Mouse (Mus musculus) telencephalon, adult 2 months (tissue): Measurements from ENCODE around the gene Jpt2.

ENCODE experiments used
- DNase-seq: peaks from one replicate; pipeline ENCODE4 v3.0.0-alpha.2; 2011; ENCODE audit warnings: low read depth, low spot score

The Jpt2 gene

GRCm38 (mm10) chr17:24907591-24907990, 52.9 kb downstream of the Jpt2 start:
- DNase-seq: no peak

- no peak for DNase-seq
Observed at GRCm38 (mm10) chr17:24903767-24904166, 56.7 kb downstream of the Jpt2 start.

DNA sequence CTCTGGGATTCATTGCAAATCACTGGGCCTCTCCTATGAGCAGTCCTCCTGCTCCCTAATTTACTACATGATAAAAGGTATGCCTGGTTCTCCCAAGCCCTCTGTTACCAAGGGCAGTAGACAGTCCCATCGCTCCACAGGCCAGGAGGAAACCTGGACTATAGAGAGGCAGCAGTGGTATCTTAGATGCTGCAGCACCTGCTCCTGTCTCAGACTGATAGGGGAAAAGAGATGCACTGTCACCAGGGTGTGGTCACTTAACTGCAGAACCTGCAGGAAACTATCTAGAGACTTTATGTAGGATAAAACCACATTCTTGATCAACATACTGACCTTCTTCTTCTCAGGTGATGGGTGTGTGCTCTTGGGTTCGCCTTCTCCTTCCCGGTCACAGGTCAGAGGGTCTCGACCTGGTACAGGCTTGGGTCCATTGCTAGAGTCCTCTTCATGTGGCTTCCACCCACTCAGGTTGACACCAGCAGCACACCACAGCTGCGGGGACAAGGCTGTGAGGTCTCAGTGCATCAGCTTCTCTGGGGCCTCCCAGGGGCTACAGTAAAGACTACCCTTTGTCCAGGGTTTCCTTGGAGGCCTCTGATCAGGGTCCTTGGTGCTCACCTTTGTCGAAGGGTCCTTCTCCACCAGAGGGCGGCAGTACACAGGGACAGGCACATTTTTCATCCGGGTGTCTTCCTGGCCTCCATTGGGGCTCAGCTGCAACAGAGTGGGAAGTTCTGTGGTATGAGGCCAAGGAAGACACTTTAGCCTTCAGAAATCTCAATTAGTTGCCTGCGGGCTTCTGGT, 57.6 kb downstream of the Jpt2 start:
- DNase-seq: no peak

DNA sequence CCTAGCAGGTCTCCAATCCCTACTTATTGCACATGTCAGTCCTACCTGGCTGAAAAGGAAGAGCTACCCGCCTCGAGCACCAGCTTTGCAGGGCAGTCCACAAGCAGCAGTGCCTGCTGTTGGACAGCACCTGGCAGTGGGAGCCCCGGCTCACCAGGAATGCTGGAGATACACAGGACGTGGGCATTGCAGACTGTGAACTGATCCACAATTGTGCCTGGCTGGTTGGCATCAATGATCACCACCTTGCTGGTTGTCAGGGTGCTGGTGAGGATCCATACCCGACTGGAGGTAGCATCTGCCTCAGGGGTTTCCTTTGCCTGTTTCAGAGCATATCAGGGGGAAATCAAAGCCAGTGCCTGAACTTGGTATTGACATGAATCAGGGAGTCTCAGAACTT, 58.4 kb downstream of the Jpt2 start:
- no peak for DNase-seq

DNA sequence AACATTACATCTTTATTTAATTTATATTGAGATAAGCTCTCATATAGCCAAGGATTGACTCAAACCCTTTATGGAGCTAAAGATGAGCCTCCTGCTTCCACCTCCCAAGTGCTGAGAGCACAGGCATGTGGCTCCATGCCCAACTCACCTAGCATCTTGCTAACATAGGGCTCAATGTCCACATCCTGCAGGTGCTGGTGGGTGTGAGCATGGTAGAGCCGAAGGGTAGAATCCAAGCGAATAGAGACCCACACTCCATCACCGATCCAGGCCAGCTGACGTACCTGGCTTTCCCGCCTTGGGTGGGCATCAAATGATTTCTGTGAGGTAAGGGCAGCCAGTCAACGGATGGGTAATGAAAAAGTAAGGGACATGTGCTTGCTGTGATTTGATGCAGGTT, 60.5 kb downstream of the Jpt2 start:
- no peak for DNase-seq

GRCm38 (mm10) chr17:24899153-24899552, 61.3 kb downstream of the Jpt2 start:
- no peak for DNase-seq

DNA sequence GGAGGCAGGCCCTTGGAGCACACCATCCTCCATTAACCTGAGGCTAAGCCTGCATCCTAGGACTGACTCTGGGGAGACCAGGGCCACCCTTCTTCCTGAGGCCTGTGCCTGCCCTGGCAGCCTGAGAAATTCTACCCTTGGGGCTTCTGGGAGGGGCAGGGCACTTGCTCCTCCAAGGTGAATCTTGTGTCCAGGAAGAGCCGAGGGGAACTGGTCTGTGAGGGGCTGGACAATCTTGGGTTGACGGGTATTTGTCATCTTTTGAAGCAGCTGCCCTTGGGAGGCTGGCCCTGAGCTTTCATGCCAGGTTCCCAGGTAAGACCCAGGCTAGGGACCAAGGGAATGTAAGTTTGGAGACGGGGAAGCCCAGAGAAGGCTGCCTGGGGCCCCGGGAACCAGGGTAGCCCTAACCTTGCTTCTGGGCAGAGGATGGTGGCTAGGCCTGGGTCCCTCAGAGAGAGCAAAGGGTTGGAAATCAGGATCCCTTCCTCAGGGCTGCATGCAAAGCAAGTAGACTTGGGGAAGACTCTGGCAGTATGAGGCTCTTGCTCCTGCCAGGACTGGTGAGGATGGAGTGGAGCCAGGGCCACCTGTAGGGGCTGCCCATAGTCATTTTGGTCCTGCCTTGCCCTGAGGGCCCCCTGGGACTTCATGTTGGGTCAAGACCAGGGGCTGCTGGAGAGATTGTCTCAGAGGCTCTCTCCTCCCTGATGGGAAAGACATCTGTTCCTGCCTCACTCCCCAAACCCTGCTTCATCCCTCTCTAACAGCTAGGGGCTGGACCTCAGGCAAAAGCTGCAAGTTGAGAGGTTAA, 62.2 kb downstream of the Jpt2 start:
- DNase-seq: no peak

GRCm38 (mm10) chr17:24897600-24897999, 62.9 kb downstream of the Jpt2 start:
- no peak for DNase-seq

- DNase-seq: no peak
Observed at GRCm38 (mm10) chr17:24896993-24897269, 63.6 kb downstream of the Jpt2 start.

GRCm38 (mm10) chr17:24896241-24896992, 64.1 kb downstream of the Jpt2 start, which contains the start of gene Nme3:
Gene Nme3 (plus strand): TSS chr17:24896500.
- peak; percentile 59 for DNase-seq

- no peak for DNase-seq
Observed at GRCm38 (mm10) chr17:24895571-24896240, 64.8 kb downstream of the Jpt2 start.

- peak; percentile 93 for DNase-seq
Observed at GRCm38 (mm10) chr17:24894995-24895547, 65.4 kb downstream of the Jpt2 start, which contains the start of the genes Eme2 and Mrps34. Gene Eme2 (minus strand): TSS chr17:24895087. Gene Mrps34 (plus strand): TSS chr17:24895116.

DNA sequence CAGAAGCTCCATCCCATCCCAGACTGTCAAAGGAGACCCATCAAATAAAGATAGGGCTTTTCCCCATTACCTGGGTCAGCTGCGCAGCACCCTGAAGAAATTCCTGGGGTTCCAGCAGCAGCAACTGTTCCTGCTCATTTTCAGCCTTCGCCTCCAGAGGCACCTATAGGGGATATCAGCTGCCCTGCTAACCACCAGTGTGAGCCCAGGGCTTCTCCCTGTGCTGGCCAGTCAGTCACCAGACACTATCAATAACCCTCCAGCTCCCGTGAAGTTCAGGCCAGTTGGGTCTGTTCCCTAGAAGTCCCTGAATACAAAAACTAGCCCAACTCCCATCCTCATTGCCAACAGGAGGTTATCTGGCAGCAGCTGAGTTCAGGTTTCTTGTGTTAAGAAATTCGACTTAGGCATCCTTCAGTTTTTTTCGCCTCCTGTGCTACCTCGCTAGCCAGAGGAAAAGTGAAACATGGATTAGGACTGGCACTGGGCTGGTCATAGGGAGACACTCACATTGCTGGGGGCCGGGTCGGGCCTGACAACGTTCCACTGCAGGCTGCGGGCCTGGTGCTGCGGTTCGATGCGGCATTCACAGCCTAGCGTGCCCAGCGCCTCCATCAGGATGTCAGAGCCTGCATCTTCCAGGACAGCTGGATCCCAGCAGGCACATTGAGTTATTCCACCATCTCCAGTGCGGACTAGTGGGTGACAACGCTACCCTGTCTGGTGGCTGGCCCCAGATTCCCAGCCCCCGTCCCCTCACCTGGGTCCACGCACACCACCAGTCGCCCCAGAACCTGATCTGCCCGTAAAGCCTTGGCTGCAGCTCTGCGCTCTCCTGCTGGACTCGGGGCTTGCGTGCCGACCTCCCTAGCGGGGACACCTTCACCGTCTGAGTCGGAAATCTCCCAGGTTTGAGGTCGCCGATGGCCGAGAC, 66.2 kb downstream of the Jpt2 start:
- DNase-seq: no peak

- DNase-seq: no peak
Observed at GRCm38 (mm10) chr17:24893276-24893675, 67.2 kb downstream of the Jpt2 start.

DNA sequence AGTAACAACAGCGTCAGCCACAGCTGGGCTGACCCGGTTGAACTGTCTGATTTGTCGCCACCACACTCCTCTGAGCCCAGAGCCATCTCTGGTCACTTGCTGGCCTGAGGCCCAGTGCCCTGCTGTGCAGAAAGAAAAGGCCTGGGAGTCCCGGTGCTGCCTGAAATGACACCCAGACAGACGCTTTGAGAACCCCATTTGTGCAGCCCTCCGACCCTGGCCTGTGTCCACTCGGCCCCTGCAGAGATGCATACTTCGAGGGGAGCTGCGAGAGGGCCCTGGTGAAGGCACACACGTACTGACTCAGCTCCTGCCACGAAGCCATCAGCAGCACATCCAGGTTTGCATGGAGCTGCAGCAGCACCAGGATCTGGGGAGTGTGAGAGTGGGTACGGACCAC, 67.7 kb downstream of the Jpt2 start:
- DNase-seq: no peak

DNA sequence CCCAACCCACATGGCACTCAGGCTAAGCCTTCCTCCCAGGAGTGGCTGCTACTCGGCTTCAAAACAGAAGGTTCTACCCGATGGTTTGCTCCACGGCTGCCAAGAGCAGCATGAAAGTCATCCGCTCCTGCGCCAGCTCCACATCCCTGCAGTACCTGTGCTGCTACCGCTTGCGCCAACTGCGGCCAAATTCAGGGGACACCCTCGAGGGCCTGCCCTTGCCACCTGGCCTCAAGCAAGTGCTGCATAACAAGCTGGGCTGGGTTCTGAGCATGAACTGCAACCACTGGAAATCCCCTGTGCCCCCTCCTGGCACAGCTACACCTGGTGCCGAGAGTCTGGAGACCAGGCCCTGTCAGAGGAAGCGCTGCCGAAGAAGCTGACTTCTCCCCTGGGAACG, 69.2 kb downstream of the Jpt2 start:
- DNase-seq: no peak

GRCm38 (mm10) chr17:24890151-24891092, 70.1 kb downstream of the Jpt2 start:
- no peak for DNase-seq

DNA sequence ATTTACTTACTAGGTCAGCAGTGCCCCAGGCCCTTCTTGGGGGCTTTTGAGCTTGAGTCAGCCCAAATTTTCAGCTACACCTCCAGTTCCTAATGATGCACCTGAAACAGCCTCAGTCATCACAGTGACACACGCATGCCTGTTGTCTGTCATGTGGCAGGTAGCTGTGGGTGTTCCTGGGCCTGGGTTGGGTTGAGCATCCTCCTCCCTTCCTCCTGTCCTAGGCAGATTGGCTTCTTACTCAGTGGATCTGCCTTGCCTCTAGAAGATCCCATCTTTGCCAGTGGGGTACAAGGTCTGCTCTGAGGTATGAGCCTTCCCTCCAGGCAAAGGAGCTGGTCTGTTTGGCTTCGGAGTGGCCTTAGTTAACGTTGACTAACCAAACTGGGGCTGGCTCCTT, 71.6 kb downstream of the Jpt2 start:
- no peak for DNase-seq
